Mouse (Mus musculus) thymus, postnatal 36 days (tissue): ENCODE measurements around the gene H2-D1.
"Not testable (repeated sequence)": the region's sequence is repeated elsewhere in the genome, so short reads cannot be mapped to it uniquely, and the experiment has no call there.

Source experiments
- DNase-seq, 2 experiments: peaks; one replicate each; pipeline ENCODE4 v3.0.0; 2022; ENCODE audit warnings: mixed read lengths in 2 of 2

The H2-D1 gene

GRCm38 (mm10) chr17:35262664-35263522 lies at the start of gene H2-D1:
Gene H2-D1, plus strand, starts transcription at chr17:35262730.
- peak; percentile 97 to 98 for DNase-seq

GRCm38 (mm10) chr17:35213071-35213470 lies 49.5 kb upstream of the H2-D1 start:
- DNase-seq: no peak

GRCm38 (mm10) chr17:35218516-35219193 lies 43.9 kb upstream of the H2-D1 start:
- peak in 1 of 2 experiments; percentile 58 for DNase-seq

GRCm38 (mm10) chr17:35219601-35220041 lies 42.9 kb upstream of the H2-D1 start:
- DNase-seq: peak; percentile 65 to 83

- DNase-seq: peak in 1 of 2 experiments; percentile 47
Measured at GRCm38 (mm10) chr17:35220156-35220952, 42.2 kb upstream of the H2-D1 start, which contains the start of gene Gm16181. Gene Gm16181, plus strand, starts transcription at chr17:35220834.

GRCm38 (mm10) chr17:35222299-35222698 lies 40.2 kb upstream of the H2-D1 start:
- DNase-seq: peak; percentile 65 to 77

- DNase-seq: peak in 1 of 2 experiments; percentile 18
Measured at GRCm38 (mm10) chr17:35224641-35225040, 37.9 kb upstream of the H2-D1 start.

GRCm38 (mm10) chr17:35225456-35225855 lies 37.1 kb upstream of the H2-D1 start:
- no peak for DNase-seq

GRCm38 (mm10) chr17:35226561-35227046 lies 35.9 kb upstream of the H2-D1 start:
- peak; percentile 51 to 57 for DNase-seq

- no peak for DNase-seq
Measured at GRCm38 (mm10) chr17:35231022-35231421, 31.5 kb upstream of the H2-D1 start.

- DNase-seq: peak; percentile 85 to 89
Measured at GRCm38 (mm10) chr17:35232043-35232442, 30.5 kb upstream of the H2-D1 start.

- peak in 1 of 2 experiments; percentile 68 for DNase-seq
Measured at GRCm38 (mm10) chr17:35232659-35233058, 29.9 kb upstream of the H2-D1 start.

- DNase-seq: peak in 1 of 2 experiments; percentile 40
Measured at GRCm38 (mm10) chr17:35233114-35233980, 29.2 kb upstream of the H2-D1 start, which contains the start of gene Atp6v1g2. Gene Atp6v1g2, plus strand, starts transcription at chr17:35233660.

- not testable (repeated sequence) for DNase-seq
Measured at GRCm38 (mm10) chr17:35234090-35234489, 28.4 kb upstream of the H2-D1 start.

GRCm38 (mm10) chr17:35234903-35235302 lies 27.6 kb upstream of the H2-D1 start:
- peak in 1 of 2 experiments; percentile 70 for DNase-seq

GRCm38 (mm10) chr17:35235614-35236389 lies 26.7 kb upstream of the H2-D1 start, which contains the start of gene Nfkbil1:
Gene Nfkbil1, minus strand, starts transcription at chr17:35235792.
- DNase-seq: peak; percentile 87 to 91

GRCm38 (mm10) chr17:35236390-35236746 lies 26.2 kb upstream of the H2-D1 start:
- DNase-seq: peak; percentile 97 to 100

- DNase-seq: peak in 1 of 2 experiments; percentile 41
Measured at GRCm38 (mm10) chr17:35236996-35237395, 25.5 kb upstream of the H2-D1 start.

- DNase-seq: no peak
Measured at GRCm38 (mm10) chr17:35237504-35237903, 25.0 kb upstream of the H2-D1 start.

GRCm38 (mm10) chr17:35239700-35240099 lies 22.8 kb upstream of the H2-D1 start:
- no peak for DNase-seq
